Mouse (Mus musculus) heart, embryonic 16.5 days (tissue): Measurements from ENCODE around the gene Cog4. TPM values are rescaled to one million over a fixed set of nuclear protein-coding genes. Genes with fewer than 3 reads are reported as not detected.
"Not testable (repeated sequence)": the region's sequence is repeated elsewhere in the genome, so short reads cannot be mapped to it uniquely, and the experiment has no call there.

ENCODE experiments used
- ATAC-seq: fragments of 200-750 bp; cut with Nextera tagmentation; replicated peaks from 2 replicates; pipeline ENCODE4 v1.8.0; 2017; ENCODE audit warnings: moderate number of reproducible peaks; ENCODE audit not compliant: insufficient read depth, low FRiP score; ENCODE audit errors: extremely low read depth
- H3K27ac ChIP-seq: fragments of 300-500 bp; sonication (generic); 2 replicates; pipeline ENCODE4 v1.5.1; 2014; ENCODE audit warnings: mild to moderate bottlenecking, low read length, control low read depth, moderate library complexity
- H3K27me3 ChIP-seq: fragments of 300-500 bp; sonication (generic); 2 replicates; pipeline ENCODE4 v1.6.1; 2014; ENCODE audit warnings: low read length, mixed read lengths; ENCODE audit not compliant: control insufficient read depth, insufficient read depth
- H3K36me3 ChIP-seq: fragments of 300-500 bp; sonication (generic); 2 replicates; pipeline ENCODE4 v1.6.1; 2014; ENCODE audit not compliant: control insufficient read depth, insufficient read depth
- H3K4me1 ChIP-seq: fragments of 300-500 bp; sonication (generic); 2 replicates; pipeline ENCODE4 v1.6.1; 2014; ENCODE audit warnings: low read length, mixed read lengths; ENCODE audit not compliant: control insufficient read depth, insufficient read depth
- H3K4me2 ChIP-seq: fragments of 300-500 bp; sonication (generic); 2 replicates; pipeline ENCODE4 v1.6.1; 2014; ENCODE audit warnings: low read depth, mild to moderate bottlenecking, control low read depth, low read length
- H3K4me3 ChIP-seq: fragments of 300-500 bp; sonication (generic); 2 replicates; pipeline ENCODE4 v1.5.1; 2014; ENCODE audit warnings: mild to moderate bottlenecking, control low read depth, low read length
- H3K9ac ChIP-seq: fragments of 300-500 bp; sonication (generic); 2 replicates; pipeline ENCODE4 v1.6.1; 2014; ENCODE audit warnings: low read length, control low read depth
- H3K9me3 ChIP-seq: fragments of 300-500 bp; sonication (generic); replicated peaks from 2 replicates; pipeline ENCODE4 v1.6.1; 2016; ENCODE audit warnings: low read length; ENCODE audit not compliant: control insufficient read depth
- WGBS: fragments of 180-500 bp; shearing (Covaris S2); extraction: QIAGEN DNeasy Blood & Tissue Kit; methylation state at CpG from one replicate; pipeline ENCODE4 v1.1.7; 2014; 5-methylcytosine and 5-hydroxymethylcytosine counted together
- polyA plus RNA-seq: library from polyadenylated mRNA; unstranded; fragments of >200 nt; fragmentation: Nextera tagmentation; extraction: Ambion mirVana; gene quantifications from 2 replicates; pipeline ENCODE4 v1.2.1, GENCODE M21; 2015

Gene Cog4
- polyA plus RNA-seq, 1 experiment from 2014 or later, result 66.4 TPM

DNA sequence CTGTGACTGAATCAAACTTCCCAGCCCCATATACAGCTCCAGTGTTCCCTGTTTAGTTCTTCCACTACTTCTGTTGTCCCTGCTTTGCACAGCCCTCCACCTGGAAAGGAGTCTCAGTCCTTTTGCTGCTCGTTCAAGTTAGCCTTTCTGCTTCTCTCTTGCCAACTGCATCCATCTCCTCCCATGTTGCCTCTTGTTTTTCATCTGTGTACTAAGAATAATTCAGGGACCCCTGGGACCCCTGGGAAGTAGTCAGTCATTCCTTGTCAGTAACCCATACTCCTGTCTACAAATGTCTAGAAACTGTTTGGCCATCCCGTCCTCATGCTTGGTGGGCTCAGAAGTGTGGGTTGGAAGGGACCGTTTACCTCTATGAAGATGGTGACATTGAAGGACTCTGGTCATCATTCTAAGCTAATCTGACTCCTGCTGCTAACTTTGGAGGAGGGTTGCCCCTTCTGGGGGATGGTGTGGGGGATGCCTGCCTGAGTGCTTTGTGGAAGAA, 74.4 kb downstream of the Cog4 start:
- H3K36me3 ChIP-seq, result no peaks in the 10 kb centered on the region
- no peaks in the 10 kb centered on the region for H3K27me3 ChIP-seq
- 16% methylated on average over 3 of the region's 3 CpGs for WGBS
- ATAC-seq, result no peak
- H3K4me3 ChIP-seq, result peak overlapping the region; percentile 89
- H3K4me1 ChIP-seq, result peaks cover 21% of the 10 kb centered on the region
- peak overlapping the region; percentile 83 for H3K27ac ChIP-seq
- H3K9ac ChIP-seq, result peak overlapping the region; percentile 95
- peak overlapping the region; percentile 90 for H3K4me2 ChIP-seq
- H3K9me3 ChIP-seq, result no peaks in the 10 kb centered on the region

DNA sequence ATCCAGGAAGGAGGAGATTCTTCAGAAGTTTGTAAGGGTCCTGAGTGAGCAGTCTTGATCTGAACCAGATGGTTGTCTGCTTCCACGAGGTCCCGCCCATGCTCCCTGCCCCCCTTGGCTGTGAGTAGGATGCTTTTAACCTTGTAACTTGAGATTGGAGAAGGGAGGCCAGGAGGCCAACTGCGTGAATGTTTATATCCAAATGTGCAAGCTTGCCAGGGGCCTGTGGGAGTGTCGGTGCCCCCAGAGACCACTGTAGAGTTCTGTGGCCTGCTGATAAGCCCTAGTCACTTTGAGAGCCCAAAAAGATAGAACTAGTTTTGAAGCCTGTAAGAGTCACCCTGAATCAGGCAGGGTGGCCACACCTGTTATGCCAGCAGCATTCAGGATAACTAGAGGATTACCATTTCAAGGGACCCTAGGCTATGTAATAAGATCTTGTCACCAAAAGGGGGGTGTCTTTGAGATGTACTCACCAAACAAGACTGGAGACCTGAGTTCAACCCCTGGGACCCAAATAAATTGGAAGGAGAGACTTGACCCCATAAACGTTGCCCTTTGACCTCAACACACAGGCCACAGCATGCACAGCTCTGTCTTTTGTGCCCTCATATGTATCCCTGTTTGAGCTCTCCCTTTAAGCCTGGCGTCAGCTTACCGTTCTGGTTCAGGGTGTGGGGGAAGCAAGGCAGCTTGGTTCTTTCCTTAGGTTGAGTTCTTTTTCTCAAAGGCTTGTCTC, 75.3 kb downstream of the Cog4 start:
- Histone ChIP-seq H3K9me3 (no peaks in the 10 kb centered on the region), H3K36me3 (no peaks in the 10 kb centered on the region), H3K4me1 (peaks cover 22% of the 10 kb centered on the region), H3K27ac (no peak overlapping the region; the same call in 1 of the 2 replicates), H3K4me3 (peak overlapping the region; percentile 89), H3K27me3 (no peaks in the 10 kb centered on the region), H3K9ac (no peak overlapping the region), H3K4me2 (peak overlapping the region; percentile 90)
- no peak for ATAC-seq
- 38% methylated on average over 7 of the region's 7 CpGs for WGBS

DNA sequence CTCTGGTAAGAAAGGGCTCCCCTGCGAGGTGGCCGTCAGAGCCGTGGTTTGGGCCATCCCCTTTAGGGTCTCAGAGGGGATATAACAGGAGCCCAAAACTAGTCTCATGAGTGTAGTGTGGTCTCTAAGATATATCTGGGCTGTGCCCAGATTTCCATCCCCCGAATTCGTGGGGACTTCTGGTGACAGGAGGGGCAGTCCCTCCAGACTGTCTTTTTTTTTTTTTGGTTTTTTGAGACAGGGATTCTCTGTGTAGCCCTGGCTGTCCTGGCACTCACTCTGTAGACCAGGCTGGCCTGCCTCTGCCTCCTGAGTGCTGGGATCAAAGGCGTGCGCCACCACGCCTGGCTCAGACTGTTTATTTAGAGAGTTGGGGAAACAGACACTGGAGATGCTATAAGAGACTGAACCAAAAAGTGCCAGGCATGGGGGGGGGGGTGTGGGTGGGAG, 79.3 kb downstream of the Cog4 start:
- no peaks in the 10 kb centered on the region for H3K9me3 ChIP-seq
- H3K36me3 ChIP-seq, result no peaks in the 10 kb centered on the region
- H3K27ac ChIP-seq, result no peak overlapping the region
- 75% methylated on average over 8 of the region's 8 CpGs for WGBS
- H3K4me1 ChIP-seq, result peaks cover 22% of the 10 kb centered on the region
- H3K4me3 ChIP-seq, result no peak overlapping the region
- no peak overlapping the region for H3K4me2 ChIP-seq
- no peak for ATAC-seq
- no peak overlapping the region for H3K9ac ChIP-seq
- no peaks in the 10 kb centered on the region for H3K27me3 ChIP-seq

DNA sequence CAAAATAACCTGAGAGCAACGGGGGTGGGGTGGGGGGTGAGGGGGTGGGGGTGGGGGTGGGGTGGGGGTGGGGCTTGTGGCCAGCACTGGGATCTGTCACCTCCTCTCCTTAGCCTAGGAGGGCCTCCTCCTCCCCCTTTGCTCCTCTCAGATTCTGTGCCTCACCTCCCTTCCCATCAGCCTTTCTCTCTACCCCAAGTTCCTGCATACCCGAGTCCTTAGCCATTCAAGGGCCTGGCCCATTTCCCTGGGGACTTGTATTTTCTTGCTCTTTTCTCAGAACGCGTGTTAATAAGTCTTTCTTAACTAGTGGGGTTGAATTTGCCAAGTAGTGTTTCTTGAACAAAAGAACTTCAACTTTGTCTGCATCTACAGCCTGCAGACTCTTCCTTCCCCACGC, 80.3 kb downstream of the Cog4 start:
- Histone ChIP-seq H3K27me3 (no peaks in the 10 kb centered on the region), H3K36me3 (no peaks in the 10 kb centered on the region), H3K4me2 (no peak overlapping the region), H3K4me3 (no peak overlapping the region), H3K4me1 (peaks cover 23% of the 10 kb centered on the region), H3K9me3 (no peaks in the 10 kb centered on the region), H3K9ac (no peak overlapping the region), H3K27ac (no peak overlapping the region)
- 46% methylated on average over 5 of the region's 5 CpGs for WGBS
- no peak for ATAC-seq

DNA sequence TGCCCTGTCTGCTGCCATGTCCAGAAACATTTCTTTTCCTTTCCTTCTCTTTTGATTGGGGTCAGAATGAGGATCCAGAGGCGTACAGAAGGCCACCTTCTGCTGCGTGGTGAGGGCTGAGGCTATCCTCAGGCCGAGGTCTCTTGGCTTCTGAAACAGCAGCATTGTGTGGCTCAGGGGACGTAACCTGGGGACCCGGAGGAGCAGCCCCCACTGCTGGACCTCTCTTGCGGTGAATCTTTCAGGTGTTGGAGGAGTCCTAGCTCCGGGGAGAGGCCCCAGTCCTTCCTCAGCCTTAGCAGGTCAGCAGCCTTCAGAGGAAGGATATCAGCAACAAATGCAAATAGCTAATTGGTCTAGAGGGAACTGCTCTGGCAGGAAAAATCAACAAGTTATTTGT, 82.0 kb downstream of the Cog4 start:
- Histone ChIP-seq H3K27me3 (no peaks in the 10 kb centered on the region), H3K9me3 (no peaks in the 10 kb centered on the region), H3K4me3 (no peak overlapping the region), H3K27ac (no peak overlapping the region), H3K4me1 (peaks cover 23% of the 10 kb centered on the region), H3K4me2 (no peak overlapping the region), H3K36me3 (no peaks in the 10 kb centered on the region), H3K9ac (no peak overlapping the region)
- ATAC-seq, result no peak
- WGBS, result 82% methylated on average over 7 of the region's 7 CpGs

DNA sequence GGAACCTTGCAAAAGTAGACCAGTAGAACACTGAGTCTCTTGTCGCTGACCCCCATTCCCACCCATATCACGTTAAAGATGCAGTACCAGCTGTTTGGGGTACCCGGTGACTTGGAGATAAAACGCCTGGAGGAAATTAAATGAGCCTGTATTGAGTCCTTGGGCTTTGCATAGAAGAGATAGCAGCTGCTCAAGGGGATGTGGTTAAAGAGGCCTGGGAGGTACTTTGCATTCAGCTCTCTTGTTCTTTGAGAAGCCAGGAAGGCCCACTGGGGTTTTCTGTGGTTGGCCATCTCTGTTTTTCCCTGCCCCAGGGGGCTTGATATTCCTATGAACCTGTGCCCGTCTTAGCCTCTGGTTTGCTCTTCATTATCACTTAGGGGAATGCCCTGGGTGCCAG, 82.7 kb downstream of the Cog4 start:
- peaks cover 23% of the 10 kb centered on the region for H3K4me1 ChIP-seq
- H3K9ac ChIP-seq, result no peak overlapping the region
- no peak overlapping the region for H3K27ac ChIP-seq
- no peaks in the 10 kb centered on the region for H3K9me3 ChIP-seq
- no peak overlapping the region for H3K4me3 ChIP-seq
- no peak overlapping the region for H3K4me2 ChIP-seq
- H3K27me3 ChIP-seq, result no peaks in the 10 kb centered on the region
- no peaks in the 10 kb centered on the region for H3K36me3 ChIP-seq
- WGBS, result 54% methylated on average over 5 of the region's 5 CpGs
- ATAC-seq, result no peak

DNA sequence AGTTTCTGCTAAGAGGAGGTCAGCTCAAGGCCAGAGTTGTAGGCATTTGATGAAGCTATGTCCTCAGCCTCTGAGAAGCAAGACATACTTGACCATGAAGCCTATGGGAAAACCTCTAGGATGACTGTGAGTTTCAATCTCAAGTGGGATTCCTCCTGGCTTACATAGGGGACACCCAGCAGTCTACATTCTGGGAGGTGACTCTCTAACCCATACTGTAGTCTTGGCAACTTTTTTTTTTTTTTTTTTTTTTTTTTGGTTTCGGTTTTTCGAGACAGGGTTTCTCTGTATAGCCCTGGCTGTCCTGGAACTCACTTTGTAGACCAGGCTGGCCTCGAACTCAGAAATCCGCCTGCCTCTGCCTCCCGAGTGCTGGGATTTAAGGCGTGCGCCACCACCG, 83.3 kb downstream of the Cog4 start:
- not testable (repeated sequence) for ATAC-seq, H3K27ac ChIP-seq, H3K27me3 ChIP-seq, H3K4me2 ChIP-seq, H3K9ac ChIP-seq, H3K36me3 ChIP-seq, H3K4me3 ChIP-seq, H3K9me3 ChIP-seq
- peaks cover 23% of the 10 kb centered on the region for H3K4me1 ChIP-seq
- WGBS, result 98% methylated on average over 6 of the region's 8 CpGs

DNA sequence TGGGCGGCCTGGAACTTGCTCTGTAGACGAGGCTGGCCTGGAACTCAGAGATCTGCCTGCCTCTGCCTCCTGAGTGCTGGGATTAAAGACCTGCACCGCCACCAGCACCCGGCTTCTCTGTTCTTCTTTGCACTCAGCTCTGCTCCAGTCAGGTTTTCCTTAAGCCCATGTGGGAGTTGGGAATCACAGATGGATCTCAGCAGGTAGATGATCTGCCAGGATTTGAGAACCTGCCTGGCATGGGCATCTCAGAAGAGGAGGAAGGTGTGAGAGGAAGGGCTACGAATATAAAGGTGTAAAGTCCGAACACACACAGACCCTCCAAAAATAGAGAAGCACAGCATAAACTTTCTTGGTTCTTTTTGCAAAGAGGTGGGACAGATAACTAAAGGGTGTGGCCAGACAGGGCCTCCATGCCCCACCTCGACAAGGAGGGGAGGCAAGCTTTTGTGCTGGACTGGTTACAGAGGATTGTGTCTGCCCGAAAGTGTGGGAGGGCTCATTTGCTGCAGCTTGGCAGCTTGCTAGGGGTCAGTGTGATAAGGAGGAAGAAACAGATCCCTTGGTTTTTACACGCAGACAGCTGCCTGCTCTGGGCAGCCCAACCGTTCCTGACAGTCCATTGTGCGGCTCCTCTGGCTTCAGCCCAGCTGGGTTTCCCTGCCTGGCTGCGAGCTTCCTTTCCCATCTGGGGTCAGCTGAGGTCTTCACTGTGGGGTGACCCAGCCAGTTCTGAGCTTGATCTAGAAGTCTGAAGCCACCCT, 85.0 kb downstream of the Cog4 start:
- H3K4me3 ChIP-seq, result no peak overlapping the region
- peak overlapping the region; percentile 70 for H3K27ac ChIP-seq
- no peaks in the 10 kb centered on the region for H3K36me3 ChIP-seq
- 43% methylated on average over 12 of the region's 12 CpGs for WGBS
- peaks cover 23% of the 10 kb centered on the region for H3K4me1 ChIP-seq
- ATAC-seq, result peak; percentile 92
- peak overlapping the region; percentile 19; the same call in 1 of the 2 replicates for H3K9ac ChIP-seq
- H3K9me3 ChIP-seq, result no peaks in the 10 kb centered on the region
- no peaks in the 10 kb centered on the region for H3K27me3 ChIP-seq
- no peak overlapping the region; the same call in 1 of the 2 replicates for H3K4me2 ChIP-seq
